Mouse (Mus musculus) spleen, postnatal 4 days (tissue): ENCODE measurements around the gene Fndc10.
"Not testable (repeated sequence)": the region's sequence is repeated elsewhere in the genome, so short reads cannot be mapped to it uniquely, and the experiment has no call there.

Source experiments
- DNase-seq, 2 experiments: peaks; one replicate each; pipeline ENCODE4 v3.0.0; 2022; ENCODE audit warnings: low spot score in 2 of 2

Gene Fndc10

DNA sequence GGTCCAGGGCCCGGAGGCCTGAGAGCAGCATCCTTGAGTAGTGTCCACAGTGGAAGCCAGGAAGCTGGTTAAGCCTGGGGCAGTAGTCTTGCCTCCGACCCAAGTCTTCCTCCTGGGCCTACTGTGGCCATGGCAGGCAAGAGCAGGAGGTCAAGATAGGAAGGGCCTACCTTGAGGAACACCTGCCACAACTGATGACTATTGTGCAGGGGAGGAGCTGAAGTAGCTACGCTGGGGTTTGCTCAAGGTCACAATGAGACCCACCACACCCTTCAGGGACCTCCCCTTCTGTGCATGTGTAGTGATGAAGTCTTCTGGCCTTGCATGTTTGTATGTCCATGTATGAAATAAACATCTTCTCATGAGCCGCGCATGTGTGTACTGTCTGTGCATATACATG lies 41.6 kb downstream of the Fndc10 start:
- no peak for DNase-seq

DNA sequence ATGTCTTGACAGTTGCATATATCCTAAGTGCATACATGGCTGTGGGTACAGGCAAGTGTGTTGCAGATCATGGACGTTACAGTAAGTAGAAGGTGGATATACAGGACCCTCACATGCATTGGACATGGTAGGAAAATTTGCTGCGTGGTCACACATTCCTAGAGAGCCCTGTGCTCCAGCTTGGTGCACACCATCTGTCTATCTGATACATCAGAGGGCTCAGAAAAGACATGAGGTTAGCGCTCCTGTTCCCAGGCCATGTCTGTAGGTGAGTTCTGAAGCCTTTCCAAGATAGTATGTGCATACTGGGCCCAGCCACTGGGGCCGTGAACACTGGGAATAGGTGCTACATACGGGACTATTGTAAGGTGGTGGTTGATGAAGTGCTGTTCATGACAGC lies 42.3 kb downstream of the Fndc10 start:
- DNase-seq, result no peak

DNA sequence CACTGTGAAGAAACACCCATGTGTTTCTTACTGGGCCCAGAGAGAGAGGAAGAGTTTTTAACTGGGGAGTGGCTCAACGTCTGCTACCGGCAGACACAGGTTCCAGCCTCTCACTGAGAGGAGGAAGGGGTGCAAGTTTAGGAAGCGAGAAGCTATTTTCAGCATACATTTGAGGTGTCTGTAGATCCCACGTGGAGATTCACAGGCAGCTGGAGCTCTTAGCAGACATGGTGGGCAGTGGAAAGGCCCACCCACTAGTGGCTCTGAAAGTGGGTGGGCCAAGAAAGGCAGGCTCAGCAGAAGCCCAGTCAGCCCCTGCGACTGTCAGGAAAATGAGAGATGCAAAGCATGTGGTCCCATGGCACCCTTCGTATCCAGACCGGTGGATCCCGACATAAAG lies 44.1 kb downstream of the Fndc10 start:
- DNase-seq, result no peak

DNA sequence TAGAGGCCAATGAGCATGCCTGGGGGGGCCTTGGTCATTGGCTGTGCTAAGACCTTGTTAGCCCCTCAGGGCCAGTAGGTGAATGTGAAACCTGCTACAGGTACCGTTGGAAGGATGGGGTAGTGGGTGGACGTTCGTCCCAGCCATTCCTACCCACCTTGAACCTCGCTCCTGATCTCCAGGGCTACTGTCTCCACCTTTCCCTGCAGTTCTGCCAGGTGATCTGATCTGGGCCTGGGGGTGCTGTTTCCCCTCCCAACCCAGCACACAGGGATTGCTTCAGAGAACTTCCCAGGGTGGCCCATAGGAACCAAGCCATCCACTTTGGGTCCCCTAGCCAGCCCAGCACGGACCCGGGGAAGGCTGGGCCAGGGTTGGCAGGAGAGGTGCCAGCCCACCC lies 45.0 kb downstream of the Fndc10 start:
- no peak for DNase-seq

DNA sequence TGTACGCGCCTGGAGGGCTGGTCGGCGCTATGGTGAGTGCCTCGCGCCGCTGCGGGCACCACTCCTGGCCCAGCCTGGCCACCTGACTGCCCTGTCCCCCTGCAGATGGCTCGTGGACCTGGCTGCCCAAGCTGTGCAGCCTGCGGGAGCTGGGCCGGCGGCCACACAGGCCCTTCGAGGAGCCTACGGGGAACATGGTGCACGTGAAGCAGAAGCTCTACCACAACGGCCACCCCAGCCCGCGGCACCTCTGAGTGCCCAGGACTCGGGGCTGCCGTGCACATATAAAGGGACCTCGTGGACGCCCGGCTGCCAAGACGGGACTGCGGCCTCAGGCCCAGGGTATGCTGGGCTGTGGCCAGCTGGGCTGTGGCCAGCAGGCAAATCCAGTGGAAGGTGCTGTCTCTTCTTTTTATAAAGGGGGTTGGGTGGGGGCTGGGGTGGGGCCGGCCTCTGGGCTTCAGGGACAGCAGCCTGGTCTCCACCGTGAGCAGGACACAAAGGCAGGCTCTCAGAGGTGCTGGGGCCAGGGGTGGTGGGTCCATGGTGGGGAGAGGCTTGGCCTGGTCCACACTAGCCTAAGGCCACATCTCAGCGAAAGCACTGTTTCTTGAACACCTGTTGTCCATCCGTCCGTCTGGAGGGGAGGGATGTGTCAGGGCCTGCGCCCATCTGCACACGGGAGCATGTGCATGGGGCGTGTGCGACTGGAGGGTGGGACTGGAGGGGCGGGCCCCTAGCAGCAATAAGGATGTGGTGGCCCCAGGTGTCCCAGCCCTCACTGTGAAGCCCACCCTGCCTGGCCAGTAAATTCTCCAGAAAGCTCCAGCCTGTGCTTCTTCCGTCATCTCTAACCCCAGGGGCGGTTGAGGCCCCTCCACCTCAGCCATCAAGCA lies 45.8 kb downstream of the Fndc10 start:
- DNase-seq, result no peak

DNA sequence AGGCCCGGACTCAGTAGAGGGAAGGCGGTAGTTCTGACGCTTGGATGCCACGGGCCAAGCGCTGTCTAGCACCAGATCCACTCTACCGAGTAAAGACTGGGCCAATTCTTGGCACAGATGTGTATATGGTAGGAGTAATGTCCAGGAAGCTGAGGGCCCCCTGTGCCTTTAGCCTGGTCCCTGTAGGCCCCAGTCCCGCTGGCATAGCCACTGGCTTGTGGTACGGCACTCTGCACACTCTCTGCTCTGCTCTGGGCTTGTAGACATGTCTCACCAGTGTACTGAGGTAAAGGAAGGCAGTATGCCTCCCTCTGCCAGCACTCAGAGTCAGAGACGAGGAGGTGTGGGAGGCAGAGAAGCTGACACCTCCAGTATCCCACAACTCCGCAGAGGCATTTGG lies 46.5 kb downstream of the Fndc10 start:
- DNase-seq, result not testable (repeated sequence)

DNA sequence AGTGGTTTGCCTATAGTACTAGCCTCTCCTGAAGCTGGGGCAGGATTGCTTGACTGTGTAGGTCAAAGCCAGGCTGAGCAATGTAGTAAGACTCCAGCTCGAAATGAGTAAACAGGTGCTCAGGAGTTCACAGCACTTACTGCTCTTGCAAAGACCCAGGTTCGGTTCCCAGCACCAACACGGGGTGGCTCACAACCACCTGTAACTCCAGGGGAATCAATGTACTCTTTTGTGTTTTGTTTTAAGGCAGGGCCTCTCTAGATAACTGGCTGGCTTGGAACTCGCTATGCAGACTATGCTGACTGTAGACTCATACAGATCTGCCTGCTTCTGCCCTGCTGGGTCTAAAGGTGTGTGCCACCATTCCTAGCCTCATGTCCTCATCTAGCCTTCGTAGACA lies 48.5 kb downstream of the Fndc10 start:
- DNase-seq, result no peak

DNA sequence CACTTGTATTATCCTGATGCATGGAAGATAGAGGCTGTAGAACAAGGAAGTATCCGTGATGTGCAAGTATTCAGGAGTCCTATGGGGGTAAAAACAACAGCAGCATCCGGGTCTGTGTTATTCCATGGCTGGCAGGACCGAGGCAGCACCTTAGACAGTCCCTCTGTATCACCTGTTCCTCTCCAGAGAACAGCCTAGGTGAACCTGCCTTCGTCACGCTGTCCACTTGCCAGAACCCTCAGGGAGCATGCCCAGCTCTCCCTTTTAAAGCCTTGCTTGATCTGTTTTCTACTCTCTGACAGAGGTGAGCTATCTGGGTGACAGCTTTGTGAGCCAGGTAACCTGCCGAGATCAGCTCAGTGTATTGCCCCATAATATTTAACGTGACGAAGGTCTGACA lies 50.3 kb downstream of the Fndc10 start:
- DNase-seq, result no peak

DNA sequence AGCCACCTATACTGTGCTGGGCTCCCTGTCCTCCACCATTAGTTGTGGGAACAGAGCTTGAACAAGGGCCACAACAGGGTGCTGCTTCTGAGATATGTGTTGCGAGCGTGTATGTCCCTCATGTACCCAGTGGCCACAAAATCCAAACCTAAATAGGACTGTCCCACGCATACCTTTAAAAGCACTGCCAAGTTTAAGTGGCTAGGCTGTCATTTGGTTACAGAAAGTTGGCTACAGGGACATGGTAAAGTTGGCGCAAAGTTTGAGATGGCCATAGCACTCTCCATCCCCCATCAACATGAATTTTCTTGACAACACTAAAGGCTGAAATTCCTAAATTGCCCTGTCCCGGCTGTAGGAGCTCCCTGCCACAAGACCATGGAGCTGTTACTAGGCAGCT lies 51.0 kb downstream of the Fndc10 start:
- DNase-seq, result no peak
